In the genomic region with DNA sequence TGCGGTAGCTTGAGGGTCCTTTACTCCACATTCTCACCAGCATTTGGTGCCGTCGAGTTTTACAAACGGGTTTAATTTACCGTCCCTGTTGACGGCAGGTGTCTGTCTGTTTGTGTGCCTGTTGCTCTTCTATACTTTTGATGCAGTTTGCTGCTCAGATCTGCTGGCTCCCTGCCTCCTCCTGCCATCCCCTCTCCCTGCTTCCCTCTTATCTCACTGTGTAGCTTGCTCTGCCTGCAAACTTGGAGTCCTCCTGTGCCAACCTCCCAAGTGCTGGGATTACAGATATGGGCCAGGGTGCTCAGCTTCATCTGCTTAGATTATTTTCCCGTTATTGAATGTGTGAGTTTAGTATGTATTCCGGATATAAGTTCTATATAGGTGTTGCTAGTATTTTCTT, we compare ENCODE assay signal across 14 mouse cellular contexts. TPM values are rescaled to one million over a fixed set of nuclear protein-coding genes. Genes with fewer than 3 reads are reported as not detected.
DNase-seq lines count a peak whose midpoint lies in the region; ATAC-seq lines count a peak whose summit lies in the region.
"Had no signal": no experiment of that assay in that cellular context is flagged by ENCODE, and none has a peak within 500 bp of the region (broad histone marks: within the 10 kb centered on the region; RNA-seq: fewer than 3 reads in every experiment).

No protein-coding gene starts in this region.

- H3K4me3 ChIP-seq in heart, embryonic 13.5 days: 0 out of 2 replicates have a peak overlapping the region, but pooled peaks have one; percentile 0
- peak overlapping the region; percentile 32 for H3K4me3 ChIP-seq in liver, embryonic 11.5 days (ENCODE audit: low read depth, low read length)
- no peak overlapping the region for H3K4me3 ChIP-seq in embryonic facial prominence, embryonic 10.5 days
- H3K4me3 ChIP-seq: kidney, embryonic 15.5 days; neural tube, embryonic 13.5 days had no signal

- no peak for ATAC-seq in heart, embryonic 13.5 days (ENCODE audit: extremely low read depth, insufficient number of reproducible peaks, low FRiP score, low TSS enrichment)
- ATAC-seq in liver, embryonic 11.5 days (replicated peaks; ENCODE audit: low FRiP score): peak; percentile 20; the same call in 1 of the 2 replicates
- ATAC-seq: lung, postnatal 0 days had no signal

- H3K36me3 ChIP-seq in heart, embryonic 13.5 days: peaks cover 21% of the 10 kb centered on the region
- H3K36me3 ChIP-seq in liver, embryonic 11.5 days (ENCODE audit: control insufficient read depth, insufficient read depth, low read length): peaks cover 10% of the 10 kb centered on the region; the same call in 1 of the 2 replicates
- H3K36me3 ChIP-seq in embryonic facial prominence, embryonic 10.5 days (replicated peaks): peaks cover 37% of the 10 kb centered on the region
- H3K36me3 ChIP-seq: neural tube, embryonic 13.5 days had no signal

- peaks cover 66% of the 10 kb centered on the region for H3K4me1 ChIP-seq in heart, embryonic 13.5 days
- peaks cover 30% of the 10 kb centered on the region for H3K4me1 ChIP-seq in liver, embryonic 11.5 days (replicated peaks; ENCODE audit: control insufficient read depth, insufficient read depth, low read length)
- peaks cover 17% of the 10 kb centered on the region for H3K4me1 ChIP-seq in embryonic facial prominence, embryonic 10.5 days

- 71% methylated on average over 8 of the region's 8 CpGs for WGBS in heart, embryonic 13.5 days
- WGBS in liver, embryonic 11.5 days: 74% methylated on average over 8 of the region's 8 CpGs
- 93% methylated on average over 8 of the region's 8 CpGs for WGBS in embryonic facial prominence, embryonic 10.5 days

- no peaks in the 10 kb centered on the region for H3K9me3 ChIP-seq in heart, embryonic 13.5 days
- H3K9me3 ChIP-seq in liver, embryonic 11.5 days (ENCODE audit: control insufficient read depth, low read length): no peaks in the 10 kb centered on the region
- no peaks in the 10 kb centered on the region for H3K9me3 ChIP-seq in embryonic facial prominence, embryonic 10.5 days
- H3K9me3 ChIP-seq: kidney, embryonic 15.5 days; neural tube, embryonic 13.5 days had no signal

- H3K27ac ChIP-seq in heart, embryonic 13.5 days (replicated peaks): peak overlapping the region; percentile 46
- H3K27ac ChIP-seq in liver, embryonic 11.5 days (ENCODE audit: low read depth, low read length): peak overlapping the region; percentile 88
- H3K27ac ChIP-seq in embryonic facial prominence, embryonic 10.5 days (replicated peaks): no peak overlapping the region
- H3K27ac ChIP-seq: kidney, embryonic 15.5 days; neural tube, embryonic 13.5 days had no signal

- peak overlapping the region; percentile 33; the same call in 1 of the 2 replicates for H3K9ac ChIP-seq in heart, embryonic 13.5 days
- H3K9ac ChIP-seq in liver, embryonic 11.5 days (ENCODE audit: low read depth, low read length): peak overlapping the region; percentile 55
- H3K9ac ChIP-seq: kidney, embryonic 15.5 days; neural tube, embryonic 13.5 days had no signal

- H3K27me3 ChIP-seq in heart, embryonic 13.5 days (replicated peaks): no peaks in the 10 kb centered on the region
- H3K27me3 ChIP-seq in liver, embryonic 11.5 days (replicated peaks; ENCODE audit: control insufficient read depth, insufficient read depth, low read length): no peaks in the 10 kb centered on the region
- no peaks in the 10 kb centered on the region for H3K27me3 ChIP-seq in embryonic facial prominence, embryonic 10.5 days (replicated peaks; ENCODE audit: low read depth, poor library complexity, severe bottlenecking)
- H3K27me3 ChIP-seq: kidney, embryonic 15.5 days; neural tube, embryonic 13.5 days had no signal

- H3K4me2 ChIP-seq in heart, embryonic 13.5 days: peak overlapping the region; percentile 91
- peak overlapping the region; percentile 85 for H3K4me2 ChIP-seq in liver, embryonic 11.5 days
- H3K4me2 ChIP-seq: kidney, embryonic 15.5 days; neural tube, embryonic 13.5 days had no signal

- no peak for DNase-seq in heart, adult 8-10 months (ENCODE audit: low spot score)
- DNase-seq in c-Kit-positive CD71-positive TER-119-negative erythroid progenitor cells, embryonic 14.5 days (ENCODE audit: low read depth): peak; percentile 61
- no peak for DNase-seq in liver, embryonic 11.5 days (ENCODE audit: low spot score)
- DNase-seq in spleen, postnatal 10 days (ENCODE audit: low spot score in 2 of 2): peak; percentile 53 to 71
- DNase-seq in embryonic facial prominence, embryonic 10.5 days (ENCODE audit: low spot score): no peak
- DNase-seq in frontal cortex, postnatal 25 days (ENCODE audit: low spot score in 2 of 2): no peak
- DNase-seq: cerebellum, adult 9-10 months; midbrain, embryonic 14.5 days; thymus, postnatal 25 days had no signal

RNA-seq across cellular contexts. Expression of a gene that starts 3.5 kb away (rescaled TPM):
- 99.5 and 102 TPM in 2 replicates for polyA plus RNA-seq in heart, embryonic 13.5 days (2015; fragmentation: Nextera tagmentation; extraction: Ambion mirVana)
- 10 to 100 TPM; 75.8 to 84.1 (median 80.2) TPM for total RNA-seq in heart, adult 8-10 months (2022)
- 111 and 123 TPM in 2 replicates for polyA plus RNA-seq in liver, embryonic 11.5 days (2014; fragmentation: Nextera tagmentation; extraction: Ambion mirVana)
- polyA plus RNA-seq in embryonic facial prominence, embryonic 10.5 days (2016; fragmentation: Nextera tagmentation; extraction: Ambion mirVana): 90.3 and 96.0 TPM in 2 replicates

RNA-seq across cellular contexts. Expression of a gene that starts 3.7 kb away (rescaled TPM):
- 24.2 and 25.7 TPM in 2 replicates for polyA plus RNA-seq in heart, embryonic 13.5 days (2015; fragmentation: Nextera tagmentation; extraction: Ambion mirVana)
- 1 to 10 TPM; 8.4 to 9.7 (median 9.4) TPM for total RNA-seq in heart, adult 8-10 months (2022)
- polyA plus RNA-seq in liver, embryonic 11.5 days (2014; fragmentation: Nextera tagmentation; extraction: Ambion mirVana): 38.8 and 46.0 TPM in 2 replicates
- 57.8 and 59.2 TPM in 2 replicates for polyA plus RNA-seq in embryonic facial prominence, embryonic 10.5 days (2016; fragmentation: Nextera tagmentation; extraction: Ambion mirVana)

RNA-seq across cellular contexts. Expression of a gene that starts 48.3 kb away (rescaled TPM):
- polyA plus RNA-seq in heart, embryonic 13.5 days (2015; fragmentation: Nextera tagmentation; extraction: Ambion mirVana): 0.32 and 1.4 TPM in 2 replicates
- total RNA-seq in heart, adult 8-10 months (2022): not detected
- 13.5 and 15.9 TPM in 2 replicates for polyA plus RNA-seq in liver, embryonic 11.5 days (2014; fragmentation: Nextera tagmentation; extraction: Ambion mirVana)
- 0.20 and 0.24 TPM in 2 replicates for polyA plus RNA-seq in embryonic facial prominence, embryonic 10.5 days (2016; fragmentation: Nextera tagmentation; extraction: Ambion mirVana)
- total RNA-seq: heart, postnatal 10 days had no signal

RNA-seq across cellular contexts. Expression of a gene that starts 50.0 kb away (rescaled TPM):
- polyA plus RNA-seq in heart, embryonic 13.5 days (2015; fragmentation: Nextera tagmentation; extraction: Ambion mirVana): 305 and 332 TPM in 2 replicates
- 100 to 1,000 TPM; 413 to 443 (median 429) TPM for total RNA-seq in heart, adult 8-10 months (2022)
- polyA plus RNA-seq in liver, embryonic 11.5 days (2014; fragmentation: Nextera tagmentation; extraction: Ambion mirVana): 251 and 283 TPM in 2 replicates
- polyA plus RNA-seq in embryonic facial prominence, embryonic 10.5 days (2016; fragmentation: Nextera tagmentation; extraction: Ambion mirVana): 183 TPM in 2 replicates

Comparison
In these comparisons a context has a peak if more than half of its experiments do, and no peak if none do; other contexts are left out.
1. DNase-seq: peak in c-Kit-positive CD71-positive TER-119-negative erythroid progenitor cells, embryonic 14.5 days (single experiment) and spleen, postnatal 10 days (2 of 2); none in heart, adult 8-10 months (single experiment), liver, embryonic 11.5 days (single experiment), embryonic facial prominence, embryonic 10.5 days (single experiment) and frontal cortex, postnatal 25 days (0 of 2).